Mouse (Mus musculus) neural tube, embryonic 10.5 days (tissue): ENCODE measurements around the gene Gfral.

Experiments
- DNase-seq: peaks from one replicate; pipeline ENCODE4 v3.0.0-alpha.2; 2017; ENCODE audit warnings: low spot score; ENCODE audit errors: extremely low spot score

Gfral gene

DNA sequence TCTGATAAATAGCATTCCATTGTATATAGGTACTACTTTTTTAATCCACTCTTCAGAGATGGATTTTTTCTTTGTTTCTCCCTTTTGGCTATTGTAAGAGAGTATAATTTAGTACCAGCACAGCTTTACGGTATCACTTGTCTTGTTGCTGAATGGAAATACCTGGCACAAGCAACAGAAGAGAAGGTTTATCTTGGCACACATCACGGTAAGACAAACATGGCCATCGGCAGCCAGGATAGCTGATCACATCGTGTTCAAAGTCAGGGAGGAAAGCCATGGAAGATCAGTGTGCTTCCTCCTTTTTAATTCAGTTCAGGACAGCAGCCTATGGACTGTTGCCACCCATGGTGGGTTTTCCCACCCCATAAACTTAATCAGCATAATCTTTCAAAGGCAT lies 89.2 kb downstream of the Gfral start:
- DNase-seq, result no peak

DNA sequence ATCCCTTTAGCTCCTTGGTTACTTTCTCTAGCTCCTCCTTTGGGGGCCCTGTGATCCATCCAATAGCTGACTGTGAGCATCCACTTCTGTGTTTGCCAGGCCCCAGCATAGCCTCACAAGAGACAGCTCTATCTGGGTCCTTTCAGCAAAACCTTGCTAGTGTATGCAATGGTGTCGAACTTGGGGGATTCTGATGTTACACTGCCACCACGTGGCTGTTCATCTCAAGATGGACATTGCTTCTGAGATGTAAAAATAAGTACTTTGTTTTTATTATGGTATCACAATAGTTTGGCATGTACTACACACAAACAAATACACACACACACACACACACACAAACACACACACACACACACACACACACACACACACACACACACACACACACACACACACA lies 90.6 kb downstream of the Gfral start:
- peak; percentile 49 for DNase-seq
